Mouse (Mus musculus) erythroblast, adult 5-6 weeks (primary cell): ENCODE results near the gene Rad51b. TPM values are rescaled to one million over a fixed set of nuclear protein-coding genes. Genes with fewer than 3 reads are reported as not detected.

Source experiments
- ATAC-seq: replicated peaks from 2 replicates; pipeline ENCODE4 v1.8.0; 2016; ENCODE audit warnings: moderate number of reproducible peaks, mild to moderate bottlenecking, moderate TSS enrichment, inconsistent platforms; ENCODE audit not compliant: poor library complexity, low FRiP score, severe bottlenecking
- total RNA-seq, 2 experiments: library from RNA; stranded (forward) in 1 of 2; stranded (reverse) in 1 of 2; fragments of 150-400 nt in 1 of 2; fragments of 200-764, 138-1000 nt in 1 of 2; gene quantifications; 2 replicates each; pipeline versions ENCODE4 v1.2.3 to v1.2.4; 2015 to 2017; ENCODE audit warnings: low replicate concordance in 2 of 2

The Rad51b gene
- total RNA-seq, 2 experiments from 2014 or later, result 3.5 to 4.2 TPM

- no peak for ATAC-seq
Measured at GRCm38 (mm10) chr12:79550049-79550682, 253.1 kb downstream of the Rad51b start.

GRCm38 (mm10) chr12:79551274-79551673 lies 254.2 kb downstream of the Rad51b start:
- no peak for ATAC-seq

GRCm38 (mm10) chr12:79553056-79553455 lies 256.0 kb downstream of the Rad51b start:
- no peak for ATAC-seq

- no peak for ATAC-seq
Measured at GRCm38 (mm10) chr12:79557904-79558303, 260.8 kb downstream of the Rad51b start.

- ATAC-seq, result no peak
Measured at GRCm38 (mm10) chr12:79558711-79559110, 261.6 kb downstream of the Rad51b start.

- no peak for ATAC-seq
Measured at GRCm38 (mm10) chr12:79559410-79560015, 262.4 kb downstream of the Rad51b start.

- ATAC-seq, result no peak
Measured at GRCm38 (mm10) chr12:79560084-79560699, 263.1 kb downstream of the Rad51b start.

- no peak for ATAC-seq
Measured at GRCm38 (mm10) chr12:79560893-79561292, 263.8 kb downstream of the Rad51b start.

- ATAC-seq, result no peak
Measured at GRCm38 (mm10) chr12:79574159-79575040, 277.3 kb downstream of the Rad51b start.

GRCm38 (mm10) chr12:79575041-79575541 lies 278.0 kb downstream of the Rad51b start:
- ATAC-seq, result no peak

- ATAC-seq, result no peak
Measured at GRCm38 (mm10) chr12:79577525-79577924, 280.4 kb downstream of the Rad51b start.

GRCm38 (mm10) chr12:79579018-79579585 lies 282.0 kb downstream of the Rad51b start:
- ATAC-seq, result no peak

GRCm38 (mm10) chr12:79579837-79580236 lies 282.8 kb downstream of the Rad51b start:
- 0 out of 2 replicates have a peak, but pooled peaks have one; percentile 39 for ATAC-seq

- no peak for ATAC-seq
Measured at GRCm38 (mm10) chr12:79584556-79585307, 287.6 kb downstream of the Rad51b start.

- no peak for ATAC-seq
Measured at GRCm38 (mm10) chr12:79585336-79585735, 288.3 kb downstream of the Rad51b start.

GRCm38 (mm10) chr12:79588831-79589230 lies 291.7 kb downstream of the Rad51b start:
- no peak for ATAC-seq

- no peak for ATAC-seq
Measured at GRCm38 (mm10) chr12:79592206-79592605, 295.1 kb downstream of the Rad51b start.

- no peak for ATAC-seq
Measured at GRCm38 (mm10) chr12:79596842-79597241, 299.8 kb downstream of the Rad51b start.

- ATAC-seq, result no peak
Measured at GRCm38 (mm10) chr12:79597351-79597750, 300.3 kb downstream of the Rad51b start.
